Mouse (Mus musculus): ENCODE measurements around the gene Zbtb26. TPM values are rescaled to one million over a fixed set of nuclear protein-coding genes. Genes with fewer than 3 reads are reported as not detected.

The Zbtb26 gene
- 9.2 and 11.0 TPM in 2 replicates for polyA plus RNA-seq (2016; fragmentation: Nextera tagmentation; extraction: Ambion mirVana)

DNA sequence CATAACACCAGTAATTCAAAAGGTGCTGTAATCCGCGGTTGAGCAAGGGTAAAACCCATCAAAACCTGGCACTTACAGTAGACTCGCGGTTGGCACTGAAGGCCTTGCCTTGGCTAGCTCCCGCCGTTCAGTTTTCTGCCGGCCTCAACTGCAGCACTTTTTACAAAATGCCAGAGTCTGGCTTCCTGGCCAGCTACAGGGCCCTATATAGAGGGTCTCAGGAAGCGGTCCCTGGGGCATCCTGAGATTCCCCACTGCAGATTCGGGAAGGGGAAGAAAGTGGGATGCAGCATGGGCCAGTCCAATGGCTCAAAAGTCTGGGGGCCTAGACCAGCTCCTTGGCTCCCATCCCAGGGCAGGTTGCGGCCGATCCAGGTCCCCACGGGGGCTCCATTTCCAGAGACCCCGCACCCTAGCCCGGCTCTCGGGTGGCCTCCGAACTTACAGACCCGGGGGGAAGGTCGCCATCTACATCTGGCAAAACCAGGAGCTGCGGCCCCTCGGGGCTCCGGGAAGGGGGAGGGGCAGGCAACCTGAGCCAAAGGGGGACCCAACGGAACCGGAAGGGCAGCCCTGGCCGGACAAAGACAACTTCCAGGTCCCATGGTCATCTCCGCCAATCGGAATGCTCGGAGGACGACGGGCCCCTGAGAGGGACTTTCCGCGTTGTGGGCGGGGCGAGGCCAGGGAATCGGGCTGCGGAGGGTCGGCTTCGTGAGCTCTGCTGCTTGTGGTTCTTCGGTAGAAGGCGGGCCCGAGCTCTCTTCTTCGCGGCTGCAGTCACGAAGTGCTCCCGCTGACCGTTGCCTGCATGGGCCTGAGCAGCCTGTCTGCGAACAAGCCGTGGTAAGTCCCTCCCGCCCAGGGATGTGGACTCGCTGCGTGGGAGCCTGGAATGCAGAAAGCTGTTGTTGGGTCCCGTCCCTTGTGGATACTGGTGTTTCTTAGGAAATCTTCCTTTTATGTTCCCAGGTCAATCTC lies at the start of gene Zbtb26, which contains the start of the genes Zbtb6 and Rabgap1:
Gene Zbtb26, minus strand, starts transcription at position 525 of the 981 bp plus-strand sequence.
Gene Zbtb6, minus strand, starts transcription at position 561 of the 981 bp plus-strand sequence.
Gene Rabgap1, plus strand, starts transcription at position 669 of the 981 bp plus-strand sequence.
- Histone ChIP-seq H3K27ac (replicated peaks) (peak within 1 kb of the TSS; percentile 94), H3K27me3 (ENCODE audit: low read depth, poor library complexity, severe bottlenecking) (no peaks in the 10 kb centered on the region), H3K9me3 (replicated peaks) (no peaks in the 10 kb centered on the region), H3K36me3 (peaks cover 17% of the 10 kb centered on the region; the same call in 1 of the 2 replicates), H3K4me1 (peaks cover 22% of the 10 kb centered on the region), H3K4me3 (peak within 1 kb of the TSS; percentile 79)
- peak; percentile 98 for DNase-seq (ENCODE audit: low spot score)
- WGBS: under 1% methylated on average over 51 of the region's 51 CpGs

DNA sequence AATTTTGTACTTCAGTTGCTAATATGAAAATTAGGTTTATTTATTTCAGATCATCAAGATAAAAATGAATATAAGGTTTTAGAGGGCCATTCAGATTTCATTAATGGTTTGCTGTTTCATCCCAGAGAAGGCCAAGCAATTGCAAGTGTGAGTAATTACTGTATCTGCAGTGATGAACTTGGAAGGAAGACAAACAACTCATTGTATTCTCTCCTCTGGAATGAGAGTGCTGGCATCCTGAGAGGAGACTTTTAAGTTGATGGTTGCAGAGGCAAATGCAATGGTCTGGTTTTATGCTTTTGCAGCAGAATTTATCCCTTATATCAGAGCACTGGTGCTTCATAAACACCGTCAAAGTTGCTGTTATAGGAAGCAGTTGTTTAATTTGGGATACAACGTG lies 46.0 kb upstream of the Zbtb26 start:
- Histone ChIP-seq H3K27me3 (ENCODE audit: low read depth, poor library complexity, severe bottlenecking) (no peaks in the 10 kb centered on the region), H3K9me3 (replicated peaks) (no peaks in the 10 kb centered on the region), H3K27ac (replicated peaks) (no peak overlapping the region), H3K36me3 (peaks cover 90% of the 10 kb centered on the region), H3K4me1 (no peaks in the 10 kb centered on the region), H3K4me3 (no peak overlapping the region)
- DNase-seq (ENCODE audit: low spot score): no peak
- WGBS: 92% methylated on average over 2 of the region's 2 CpGs

DNA sequence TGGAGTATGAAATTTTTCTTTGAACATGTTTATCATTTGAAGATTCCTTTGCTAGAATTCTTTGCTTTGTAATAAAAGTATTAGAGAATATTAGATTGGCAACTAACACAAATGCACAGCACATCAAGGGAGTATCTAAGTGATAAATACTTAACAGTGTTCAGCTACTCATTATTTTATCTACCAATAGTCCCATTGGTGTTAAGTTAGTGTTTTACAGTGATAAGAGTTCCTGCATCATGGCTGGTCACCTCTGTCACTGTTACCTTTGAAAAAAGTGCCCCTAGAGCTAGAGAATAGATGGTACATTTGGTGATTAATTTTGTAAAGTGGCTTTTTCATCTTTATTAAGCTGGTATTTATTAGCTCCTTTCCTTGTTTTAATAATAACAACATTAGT lies 43.5 kb upstream of the Zbtb26 start:
- Histone ChIP-seq H3K4me3 (no peak overlapping the region), H3K9me3 (replicated peaks) (no peaks in the 10 kb centered on the region), H3K27ac (replicated peaks) (no peak overlapping the region), H3K36me3 (peaks cover 86% of the 10 kb centered on the region), H3K4me1 (no peaks in the 10 kb centered on the region), H3K27me3 (ENCODE audit: low read depth, poor library complexity, severe bottlenecking) (no peaks in the 10 kb centered on the region)
- DNase-seq (ENCODE audit: low spot score): no peak

DNA sequence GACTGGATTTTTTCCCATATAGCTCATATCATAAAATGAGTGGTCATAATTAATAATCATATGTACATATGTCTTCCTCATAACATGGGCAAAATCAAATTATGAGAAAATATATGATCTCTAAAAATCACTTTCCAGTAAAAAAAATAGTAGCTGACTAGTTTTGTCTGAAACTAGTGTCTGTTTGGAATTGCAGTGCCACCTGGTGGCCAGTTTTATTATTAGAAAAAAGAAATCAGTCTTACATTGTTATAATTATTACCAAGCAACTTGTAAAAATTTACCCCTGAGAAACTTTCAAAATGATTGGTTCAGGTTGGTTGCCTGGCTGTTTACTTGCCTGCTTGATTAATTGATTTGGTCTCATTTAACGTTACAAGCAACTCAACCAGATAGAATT lies 42.4 kb upstream of the Zbtb26 start:
- H3K4me3 ChIP-seq: no peak overlapping the region
- H3K27ac ChIP-seq (replicated peaks): no peak overlapping the region
- no peaks in the 10 kb centered on the region for H3K27me3 ChIP-seq (ENCODE audit: low read depth, poor library complexity, severe bottlenecking)
- no peaks in the 10 kb centered on the region for H3K4me1 ChIP-seq
- 85% methylated on average over 1 of the region's 1 CpGs for WGBS
- peaks cover 84% of the 10 kb centered on the region for H3K36me3 ChIP-seq
- DNase-seq (ENCODE audit: low spot score): no peak
- no peaks in the 10 kb centered on the region for H3K9me3 ChIP-seq (replicated peaks)

DNA sequence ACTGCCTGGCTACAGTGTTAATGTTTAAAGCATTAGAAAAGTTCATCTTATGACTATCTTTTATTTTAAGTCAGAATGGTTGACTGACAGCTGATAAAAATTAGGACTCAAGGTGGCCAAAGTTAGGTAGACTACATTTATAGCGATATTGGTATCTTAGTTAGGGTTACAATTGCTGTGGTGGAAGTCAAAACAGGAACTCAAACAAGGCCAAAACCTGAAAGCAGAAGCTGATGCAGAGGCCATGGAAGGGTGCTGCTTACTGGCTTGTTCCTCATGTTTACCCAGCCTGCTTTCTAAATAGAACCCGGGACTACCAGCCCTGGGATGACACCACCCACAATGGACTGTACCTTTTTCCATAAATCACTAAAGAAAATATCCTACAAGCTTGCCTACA lies 41.2 kb upstream of the Zbtb26 start:
- Histone ChIP-seq H3K4me3 (no peak overlapping the region), H3K27me3 (ENCODE audit: low read depth, poor library complexity, severe bottlenecking) (no peaks in the 10 kb centered on the region), H3K4me1 (no peaks in the 10 kb centered on the region), H3K9me3 (replicated peaks) (no peaks in the 10 kb centered on the region), H3K27ac (replicated peaks) (no peak overlapping the region), H3K36me3 (peaks cover 80% of the 10 kb centered on the region)
- whole genome bisulfite sequencing: 95% methylated on average over 2 of the region's 2 CpGs
- DNase-seq (ENCODE audit: low spot score): no peak

DNA sequence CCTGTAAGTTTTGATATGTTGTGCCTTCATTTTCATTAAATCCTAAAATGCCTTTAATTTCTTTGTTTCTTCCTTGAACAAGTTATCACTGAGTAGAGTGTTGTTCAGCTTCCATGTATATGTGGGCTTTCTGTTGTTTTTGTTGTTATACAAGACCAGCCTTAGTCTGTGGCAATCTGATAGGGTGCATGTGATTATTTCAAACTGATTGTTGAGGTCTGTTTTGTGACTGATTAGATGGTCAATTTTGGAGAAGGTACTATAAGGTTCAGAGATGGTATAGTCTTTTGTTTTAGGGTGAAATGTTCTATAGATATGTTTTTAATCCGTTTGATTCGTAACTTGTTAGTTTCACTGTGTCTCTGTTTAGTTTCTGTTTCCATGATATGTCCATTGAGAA lies 37.1 kb upstream of the Zbtb26 start:
- H3K4me3 ChIP-seq: no peak overlapping the region
- no peaks in the 10 kb centered on the region for H3K27me3 ChIP-seq (ENCODE audit: low read depth, poor library complexity, severe bottlenecking)
- 90% methylated on average over 2 of the region's 2 CpGs for WGBS
- no peaks in the 10 kb centered on the region for H3K4me1 ChIP-seq
- DNase-seq (ENCODE audit: low spot score): no peak
- no peak overlapping the region for H3K27ac ChIP-seq (replicated peaks)
- peaks cover 85% of the 10 kb centered on the region for H3K36me3 ChIP-seq
- no peaks in the 10 kb centered on the region for H3K9me3 ChIP-seq (replicated peaks)

DNA sequence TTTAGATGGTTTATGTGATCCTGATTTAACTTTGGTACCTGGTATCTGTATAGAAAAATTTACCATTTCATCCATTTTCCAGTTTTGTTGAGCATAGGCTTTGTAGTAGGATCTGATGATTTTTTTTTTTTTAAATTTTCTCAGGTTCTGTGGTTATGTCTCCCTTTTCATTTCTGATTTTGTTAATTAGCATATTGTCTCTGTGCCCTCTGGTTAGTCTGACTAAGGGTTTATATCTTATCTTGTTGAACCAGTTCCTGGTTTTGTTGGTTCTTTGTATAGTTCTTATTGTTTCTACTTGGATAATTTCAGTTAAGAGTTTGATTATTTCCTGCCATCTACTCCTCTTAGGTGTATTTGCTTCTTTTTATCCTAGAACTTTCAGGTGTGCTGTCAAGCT lies 36.6 kb upstream of the Zbtb26 start:
- H3K27me3 ChIP-seq (ENCODE audit: low read depth, poor library complexity, severe bottlenecking): no peaks in the 10 kb centered on the region
- H3K36me3 ChIP-seq: peaks cover 84% of the 10 kb centered on the region
- H3K27ac ChIP-seq (replicated peaks): no peak overlapping the region
- no peak for DNase-seq (ENCODE audit: low spot score)
- no peak overlapping the region for H3K4me3 ChIP-seq
- H3K9me3 ChIP-seq (replicated peaks): no peaks in the 10 kb centered on the region
- H3K4me1 ChIP-seq: no peaks in the 10 kb centered on the region

DNA sequence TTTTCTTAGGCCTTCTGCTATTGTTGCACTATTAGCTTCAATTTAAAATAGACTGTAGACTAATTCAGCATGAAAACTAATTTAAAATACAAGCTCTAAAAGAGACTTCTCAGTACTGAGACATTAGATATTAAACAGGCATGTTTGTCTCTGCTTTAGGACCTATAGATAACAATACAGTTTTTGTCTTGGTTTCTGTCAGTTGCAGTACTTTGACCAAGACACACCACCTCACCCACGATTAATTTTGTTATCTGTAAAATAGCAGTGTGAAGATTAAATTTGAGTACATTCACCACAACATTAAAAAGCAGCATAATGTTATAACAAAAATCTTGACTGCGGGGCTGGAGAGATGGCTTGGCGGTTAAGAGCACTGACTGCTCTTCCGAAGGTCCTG lies 23.3 kb upstream of the Zbtb26 start:
- 94% methylated on average over 4 of the region's 4 CpGs for WGBS

DNA sequence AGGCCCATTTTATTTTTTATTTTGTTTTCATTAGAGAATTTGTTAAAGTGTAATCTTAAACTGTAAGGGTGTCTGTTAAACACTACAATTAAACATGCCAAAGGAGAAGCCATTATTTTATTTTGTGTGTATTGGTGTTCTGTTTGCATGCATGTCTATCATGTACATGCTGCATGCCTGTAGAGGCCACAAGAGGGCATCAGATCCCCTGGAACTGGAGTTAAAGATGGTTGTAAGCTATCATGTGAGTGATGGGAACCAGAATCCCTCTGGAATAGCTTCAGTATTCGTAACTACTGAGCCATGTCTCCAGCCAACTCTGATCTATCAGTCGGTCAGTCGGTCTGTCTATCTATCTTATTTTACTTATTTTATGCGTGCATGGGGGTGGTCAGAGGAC lies 17.8 kb upstream of the Zbtb26 start:
- Histone ChIP-seq H3K9me3 (replicated peaks) (0 out of 2 replicates have a peak, but pooled peaks cover 5% of the 10 kb centered on the region), H3K36me3 (peaks cover 11% of the 10 kb centered on the region; the same call in 1 of the 2 replicates), H3K4me3 (no peak overlapping the region), H3K27ac (replicated peaks) (no peak overlapping the region), H3K27me3 (ENCODE audit: low read depth, poor library complexity, severe bottlenecking) (no peaks in the 10 kb centered on the region), H3K4me1 (no peaks in the 10 kb centered on the region)
- 93% methylated on average over 4 of the region's 4 CpGs for WGBS
- DNase-seq (ENCODE audit: low spot score): no peak

More for the DNA sequence above, 23.3 kb upstream of the Zbtb26 start:
- no peaks in the 10 kb centered on the region for H3K4me1 ChIP-seq
- no peak for DNase-seq (ENCODE audit: low spot score)
- no peaks in the 10 kb centered on the region for H3K9me3 ChIP-seq (replicated peaks)
- peaks cover 23% of the 10 kb centered on the region for H3K36me3 ChIP-seq
- no peak overlapping the region for H3K27ac ChIP-seq (replicated peaks)
- no peak overlapping the region for H3K4me3 ChIP-seq
- no peaks in the 10 kb centered on the region for H3K27me3 ChIP-seq (ENCODE audit: low read depth, poor library complexity, severe bottlenecking)

DNA sequence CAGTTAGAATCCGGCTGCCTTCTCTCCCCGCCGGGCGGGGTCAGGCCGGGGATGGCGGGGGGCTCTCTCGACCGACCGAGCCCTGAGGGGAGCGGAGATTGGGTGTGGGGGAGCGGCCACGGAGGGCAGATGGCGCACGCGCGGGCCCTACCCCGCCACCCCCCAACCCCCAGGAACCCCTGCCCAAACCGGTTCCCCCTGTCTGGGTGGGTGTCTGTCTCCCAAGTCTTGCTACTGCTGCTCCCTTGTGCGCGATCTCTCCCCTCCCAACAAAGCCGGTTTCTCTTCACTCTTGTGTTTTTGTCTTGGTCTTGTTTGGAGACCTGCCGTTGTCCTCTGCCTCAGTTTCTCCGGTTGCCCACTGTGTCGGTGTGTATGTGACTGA lies 9.4 kb upstream of the Zbtb26 start:
- peaks cover 8% of the 10 kb centered on the region; the same call in 1 of the 2 replicates for H3K36me3 ChIP-seq
- H3K4me1 ChIP-seq: peaks cover 21% of the 10 kb centered on the region
- no peaks in the 10 kb centered on the region for H3K9me3 ChIP-seq (replicated peaks)
- H3K4me3 ChIP-seq: peak overlapping the region; percentile 95
- peak overlapping the region; percentile 96 for H3K27ac ChIP-seq (replicated peaks)
- no peak for DNase-seq (ENCODE audit: low spot score)
- WGBS: 0% methylated on average over 24 of the region's 24 CpGs
- no peaks in the 10 kb centered on the region for H3K27me3 ChIP-seq (ENCODE audit: low read depth, poor library complexity, severe bottlenecking)

DNA sequence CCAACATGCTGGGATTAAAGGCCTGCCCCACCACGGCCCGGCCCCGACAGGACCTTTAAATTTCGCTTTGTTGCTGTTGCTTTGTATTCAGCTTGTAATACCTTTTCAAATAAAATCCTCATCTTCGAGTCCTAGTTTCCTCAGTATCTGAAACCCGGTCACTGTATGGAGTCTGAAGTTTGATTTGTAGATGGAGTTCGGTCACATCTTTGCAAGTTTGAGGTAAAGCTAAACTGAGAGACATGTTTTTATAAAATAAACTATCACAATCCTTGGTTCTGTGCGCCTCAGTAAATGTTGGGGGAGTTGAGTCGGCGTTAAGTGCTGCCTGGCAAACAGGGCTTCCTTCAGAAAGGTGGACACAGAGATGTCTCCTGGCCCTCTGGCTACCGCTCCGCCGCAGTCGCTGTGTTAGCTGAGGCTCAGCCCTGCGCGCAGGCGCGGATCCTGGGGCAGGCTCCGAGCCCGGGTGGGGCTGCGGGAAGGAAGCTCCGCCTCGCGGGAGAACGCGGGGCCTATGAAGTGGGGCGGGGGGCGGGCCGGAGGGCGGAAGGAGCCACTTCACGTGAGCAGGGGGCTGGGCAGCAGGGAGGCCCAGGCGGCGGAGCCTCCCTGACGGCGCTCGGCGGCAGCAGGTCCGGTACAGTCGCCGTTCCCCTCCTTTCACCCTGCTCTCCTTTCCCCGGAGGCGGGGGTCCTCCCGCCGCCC lies 8.9 kb upstream of the Zbtb26 start:
- Histone ChIP-seq H3K9me3 (replicated peaks) (no peaks in the 10 kb centered on the region), H3K36me3 (peaks cover 12% of the 10 kb centered on the region; the same call in 1 of the 2 replicates), H3K4me3 (peak overlapping the region; percentile 95), H3K4me1 (peaks cover 21% of the 10 kb centered on the region), H3K27ac (replicated peaks) (peak overlapping the region; percentile 96), H3K27me3 (ENCODE audit: low read depth, poor library complexity, severe bottlenecking) (no peaks in the 10 kb centered on the region)
- 8% methylated on average over 44 of the region's 44 CpGs for WGBS
- peak; percentile 95 for DNase-seq (ENCODE audit: low spot score)

DNA sequence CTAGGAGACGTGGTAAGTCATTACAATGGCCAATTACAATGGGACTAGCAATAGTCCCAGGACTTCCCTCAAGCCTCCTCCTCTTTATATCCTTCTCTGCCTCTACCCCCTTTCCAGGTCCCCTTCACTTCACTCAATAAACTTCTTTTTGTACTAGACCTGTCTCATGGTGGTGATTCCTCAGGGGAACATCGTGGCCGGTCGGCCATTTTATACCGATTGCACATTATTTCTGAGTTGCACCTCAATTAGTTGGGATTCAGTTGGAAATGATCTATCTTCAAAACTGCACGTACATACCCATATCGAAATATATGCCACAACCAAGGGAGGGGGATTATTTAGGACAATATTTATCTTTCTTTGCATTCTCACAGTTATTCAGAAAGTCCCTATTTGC lies 11.3 kb downstream of the Zbtb26 start:
- peak overlapping the region; percentile 84 for H3K4me3 ChIP-seq
- H3K9me3 ChIP-seq (replicated peaks): no peaks in the 10 kb centered on the region
- H3K4me1 ChIP-seq: peaks cover 23% of the 10 kb centered on the region
- DNase-seq (ENCODE audit: low spot score): peak; percentile 14
- peak overlapping the region; percentile 94 for H3K27ac ChIP-seq (replicated peaks)
- peaks cover 42% of the 10 kb centered on the region for H3K36me3 ChIP-seq
- WGBS: 25% methylated on average over 7 of the region's 7 CpGs
- no peaks in the 10 kb centered on the region for H3K27me3 ChIP-seq (ENCODE audit: low read depth, poor library complexity, severe bottlenecking)

All from midbrain, embryonic 10.5 days (tissue).